Mouse (Mus musculus) frontal cortex, postnatal 14 days (tissue): ENCODE measurements around the gene Rabep2.

Source experiments
- DNase-seq, 2 experiments: peaks; one replicate each; pipeline ENCODE4 v3.0.0; 2022; ENCODE audit warnings: low spot score in 2 of 2

Rabep2 gene

GRCm38 (mm10) chr7:126494120-126494519, 65.6 kb downstream of the Rabep2 start:
- DNase-seq, result no peak

GRCm38 (mm10) chr7:126496475-126496874, 67.9 kb downstream of the Rabep2 start:
- no peak for DNase-seq

GRCm38 (mm10) chr7:126497966-126498365, 69.4 kb downstream of the Rabep2 start:
- no peak for DNase-seq
